Mouse (Mus musculus) left cerebral cortex, postnatal 25 days (tissue): Measurements from ENCODE around the gene Dnah7b. TPM values are rescaled to one million over a fixed set of nuclear protein-coding genes. Genes with fewer than 3 reads are reported as not detected.
"Not testable (repeated sequence)": the region's sequence is repeated elsewhere in the genome, so short reads cannot be mapped to it uniquely, and the experiment has no call there.

ENCODE experiments used
- DNase-seq, 2 experiments: peaks; one replicate each; pipeline ENCODE4 v3.0.0; 2022; ENCODE audit warnings: low spot score in 2 of 2, mixed read lengths in 1 of 2
- intact Hi-C: fragments of 180-260 bp; cut with DNase I; formaldehyde crosslinking; loops from one replicate; pipeline ENCODE4 v1.15.1; 2025
- total RNA-seq, 2 experiments: library from RNA; stranded (reverse); gene quantifications; 2 replicates each; pipeline ENCODE4 v1.2.3; 2021

Gene Dnah7b
- total RNA-seq, 2 experiments from 2014 or later, result 0.82 to 0.92 TPM

- DNase-seq, intact Hi-C loops: not testable (repeated sequence)
Measured at GRCm38 (mm10) chr1:46278057-46278910, 212.2 kb downstream of the Dnah7b start.

GRCm38 (mm10) chr1:46278911-46279565 is 212.9 kb downstream of the Dnah7b start:
- DNase-seq, intact Hi-C loops: not testable (repeated sequence)

GRCm38 (mm10) chr1:46294451-46294850 is 228.3 kb downstream of the Dnah7b start:
- intact Hi-C loops, DNase-seq: not testable (repeated sequence)

GRCm38 (mm10) chr1:46325942-46326341 is 259.8 kb downstream of the Dnah7b start:
- DNase-seq, intact Hi-C loops: not testable (repeated sequence)

GRCm38 (mm10) chr1:46345301-46345700 is 279.2 kb downstream of the Dnah7b start:
- intact Hi-C loops, DNase-seq: not testable (repeated sequence)

GRCm38 (mm10) chr1:46380641-46381040 is 314.5 kb downstream of the Dnah7b start:
- intact Hi-C loops, DNase-seq: not testable (repeated sequence)

- DNase-seq, intact Hi-C loops: not testable (repeated sequence)
Measured at GRCm38 (mm10) chr1:46394681-46395297, 328.7 kb downstream of the Dnah7b start.

- intact Hi-C loops, result no loop called here
- no peak for DNase-seq
Measured at GRCm38 (mm10) chr1:46408324-46409115, 342.4 kb downstream of the Dnah7b start.

- intact Hi-C loops, result loop anchor here (5.0 kb wide), 1 partner anchor 347 kb away; the partner anchor contains the start of gene Dnah7b
- DNase-seq, result not testable (repeated sequence)
Measured at GRCm38 (mm10) chr1:46414798-46415197, 348.7 kb downstream of the Dnah7b start.

- not testable (repeated sequence) for DNase-seq
- intact Hi-C loops, result loop anchor here (5.0 kb wide), 1 partner anchor 350 kb away; the partner anchor contains the start of gene Dnah7b
Measured at GRCm38 (mm10) chr1:46416946-46417345, 350.8 kb downstream of the Dnah7b start.

- intact Hi-C loops, result loop anchor here (5.0 kb wide), 1 partner anchor 352 kb away; the partner anchor contains the start of gene Dnah7b
- DNase-seq, result peak in 1 of 2 experiments; percentile 59
Measured at GRCm38 (mm10) chr1:46418966-46419365, 352.9 kb downstream of the Dnah7b start.

Other genes starting within 250 kb of the Dnah7b start
- not detected for gene Gm5269, start 176.0 kb upstream of the Dnah7b start, total RNA-seq
- gene Slc40a1, start 139.8 kb upstream of the Dnah7b start, total RNA-seq, result 10 to 100 TPM; 12.9 to 15.5 TPM